10 mouse cellular contexts compared by ENCODE assay signal in genomic region chr11:61028211-61028950, GRCm38 (mm10). TPM values are rescaled to one million over a fixed set of nuclear protein-coding genes. Genes with fewer than 3 reads are reported as not detected.
A peak's percentile ranks its signal among the peaks of the same experiment; 100 is the strongest.
DNase-seq lines count a peak whose midpoint lies in the region; TF ChIP-seq lines count a peak whose summit lies in the region.
"Had no signal": no experiment of that assay in that cellular context is flagged by ENCODE, and none has a peak within 500 bp of the region (broad histone marks: within the 10 kb centered on the region; RNA-seq: fewer than 3 reads in every experiment).

No protein-coding gene starts in this region.

- TF ChIP-seq CTCF in gastrocnemius, adult 2 months (IDR thresholded peaks at IDR 0.05) = no peak
- no peak for TF ChIP-seq CTCF in cerebellum, adult 2 months (IDR thresholded peaks at IDR 0.05; ENCODE audit: borderline replicate concordance, insufficient read depth, low read depth, low read length)

- TF ChIP-seq POLR2A in cerebellum, adult 2 months (IDR thresholded peaks at IDR 0.05; ENCODE audit: borderline replicate concordance, insufficient read depth, low read length) = no peak

- no peaks in the 10 kb centered on the region for H3K27me3 ChIP-seq in cerebellum, adult 2 months (ENCODE audit: control insufficient read depth, insufficient read depth, low read length)

- H3K27ac ChIP-seq in gastrocnemius, adult 2 months = peak overlapping the region; percentile 58
- peak overlapping the region; percentile 90 for H3K27ac ChIP-seq in cerebellum, adult 2 months (ENCODE audit: insufficient read depth, low read length)
- H3K27ac ChIP-seq: hindbrain, embryonic 15.5 days had no signal

- WGBS in cerebellum, adult 2 months = 20% methylated on average over 11 of the region's 11 CpGs

- H3K4me1 ChIP-seq in cerebellum, adult 2 months (ENCODE audit: control insufficient read depth, insufficient read depth, low read length) = peaks cover 66% of the 10 kb centered on the region

- peak; percentile 65 for DNase-seq in gastrocnemius, adult 2 months
- no peak for DNase-seq in gastrocnemius, adult 8-10 months (ENCODE audit: low spot score in 2 of 2)
- DNase-seq in cerebellum, adult 2 months = peak; percentile 59 to 63
- DNase-seq in heart, postnatal 10 days = peak; percentile 57 to 61
- DNase-seq in lung, postnatal 14 days = peak; percentile 26
- no peak for DNase-seq in urinary bladder, adult 2 months (ENCODE audit: low spot score)
- DNase-seq in frontal cortex, postnatal 10 days (ENCODE audit: low spot score in 2 of 2) = no peak
- DNase-seq in left cerebral cortex, postnatal 4 days = no peak

- intact Hi-C loops in gastrocnemius, adult 2 months (cut with DNase I) = no loop called here
- intact Hi-C loops in heart, postnatal 10 days (cut with DNase I) = no loop called here
- intact Hi-C loops in left cerebral cortex, postnatal 4 days (cut with DNase I) = no loop called here

- H3K4me3 ChIP-seq in gastrocnemius, adult 2 months = no peak overlapping the region
- H3K4me3 ChIP-seq in cerebellum, adult 2 months (replicated peaks; ENCODE audit: insufficient read depth, low read depth, low read length) = no peak overlapping the region
- H3K4me3 ChIP-seq: hindbrain, embryonic 15.5 days had no signal

RNA-seq across cellular contexts. Expression of gene Kcnj12, which starts 6.0 kb away (rescaled TPM):
- total RNA-seq in gastrocnemius, adult 2 months (2021) = 10 to 100 TPM; 50.4 to 65.8 TPM
- total RNA-seq in gastrocnemius, adult 8-10 months (2022) = 10 to 100 TPM; 59.6 to 63.8 (median 62.0) TPM
- 80.1 and 87.2 TPM in 2 replicates for polyA plus RNA-seq in cerebellum, adult 2 months (2012; rRNA removed)
- 10 to 100 TPM; 20.6 to 24.7 TPM for total RNA-seq in heart, postnatal 10 days (2021)
- 4.9 and 7.7 TPM in 2 replicates for polyA plus RNA-seq in urinary bladder, adult 2 months (2012; rRNA removed)
- 1 to 10 TPM; 5.3 TPM for total RNA-seq in left cerebral cortex, postnatal 4 days (2021)
- polyA plus RNA-seq: liver, embryonic 11.5 days had no signal

Comparison
In these comparisons a context has a peak if more than half of its experiments do, and no peak if none do; other contexts are left out.
1. DNase-seq: peak in gastrocnemius, adult 2 months (single experiment), cerebellum, adult 2 months (2 of 2), heart, postnatal 10 days (2 of 2) and lung, postnatal 14 days (single experiment); none in gastrocnemius, adult 8-10 months (0 of 2), urinary bladder, adult 2 months (single experiment), frontal cortex, postnatal 10 days (0 of 2) and left cerebral cortex, postnatal 4 days (single experiment).